Mouse (Mus musculus): Measurements from ENCODE around the gene Ly6g6e.
A peak's percentile ranks its signal among the peaks of the same experiment; 100 is the strongest.

The Ly6g6e gene

GRCm38 (mm10) chr17:35046681-35047455 lies 29.8 kb upstream of the Ly6g6e start, which contains the start of gene Msh5:
Gene Msh5 (minus strand): TSS chr17:35046745.
- TF ChIP-seq GATA4 (IDR thresholded peaks at IDR 0.05; ENCODE audit: insufficient replicate concordance, low read length), result no peak; the same call in 1 of the 2 replicates

- no peak for TF ChIP-seq GATA4 (IDR thresholded peaks at IDR 0.05; ENCODE audit: insufficient replicate concordance, low read length)
Measured at GRCm38 (mm10) chr17:35047688-35048087, 29.0 kb upstream of the Ly6g6e start.

- TF ChIP-seq GATA4 (IDR thresholded peaks at IDR 0.05; ENCODE audit: insufficient replicate concordance, low read length), result peak; percentile 82; the same call in 1 of the 2 replicates
Measured at GRCm38 (mm10) chr17:35048149-35048931, 28.4 kb upstream of the Ly6g6e start.

- TF ChIP-seq GATA4 (IDR thresholded peaks at IDR 0.05; ENCODE audit: insufficient replicate concordance, low read length), result no peak
Measured at GRCm38 (mm10) chr17:35048932-35049440, 27.7 kb upstream of the Ly6g6e start.

- TF ChIP-seq GATA4 (IDR thresholded peaks at IDR 0.05; ENCODE audit: insufficient replicate concordance, low read length), result peak; percentile 70; the same call in 1 of the 2 replicates
Measured at GRCm38 (mm10) chr17:35049561-35050016, 27.1 kb upstream of the Ly6g6e start, which contains the start of gene Clic1. Gene Clic1 (plus strand): TSS chr17:35049966.

GRCm38 (mm10) chr17:35050126-35050750 lies 26.5 kb upstream of the Ly6g6e start:
- no peak for TF ChIP-seq GATA4 (IDR thresholded peaks at IDR 0.05; ENCODE audit: insufficient replicate concordance, low read length)

GRCm38 (mm10) chr17:35051156-35052086 lies 25.3 kb upstream of the Ly6g6e start:
- TF ChIP-seq GATA4 (IDR thresholded peaks at IDR 0.05; ENCODE audit: insufficient replicate concordance, low read length), result peak; percentile 85; the same call in 1 of the 2 replicates

GRCm38 (mm10) chr17:35052271-35052798 lies 24.4 kb upstream of the Ly6g6e start:
- TF ChIP-seq GATA4 (IDR thresholded peaks at IDR 0.05; ENCODE audit: insufficient replicate concordance, low read length), result no peak

GRCm38 (mm10) chr17:35055691-35056495 lies 20.8 kb upstream of the Ly6g6e start:
- no peak for TF ChIP-seq GATA4 (IDR thresholded peaks at IDR 0.05; ENCODE audit: insufficient replicate concordance, low read length)

- TF ChIP-seq GATA4 (IDR thresholded peaks at IDR 0.05; ENCODE audit: insufficient replicate concordance, low read length), result no peak
Measured at GRCm38 (mm10) chr17:35057090-35057489, 19.6 kb upstream of the Ly6g6e start.

GRCm38 (mm10) chr17:35058316-35058715 lies 18.4 kb upstream of the Ly6g6e start:
- no peak for TF ChIP-seq GATA4 (IDR thresholded peaks at IDR 0.05; ENCODE audit: insufficient replicate concordance, low read length)

- TF ChIP-seq GATA4 (IDR thresholded peaks at IDR 0.05; ENCODE audit: insufficient replicate concordance, low read length), result no peak
Measured at GRCm38 (mm10) chr17:35058911-35059892, 17.5 kb upstream of the Ly6g6e start, which contains the start of gene Ddah2. Gene Ddah2 (plus strand): TSS chr17:35059035.

Data from liver, adult (tissue).